Mouse (Mus musculus): ENCODE measurements around the gene Trarg1.
"Not testable (repeated sequence)": the region's sequence is repeated elsewhere in the genome, so short reads cannot be mapped to it uniquely, and the experiment has no call there.

The Trarg1 gene

DNA sequence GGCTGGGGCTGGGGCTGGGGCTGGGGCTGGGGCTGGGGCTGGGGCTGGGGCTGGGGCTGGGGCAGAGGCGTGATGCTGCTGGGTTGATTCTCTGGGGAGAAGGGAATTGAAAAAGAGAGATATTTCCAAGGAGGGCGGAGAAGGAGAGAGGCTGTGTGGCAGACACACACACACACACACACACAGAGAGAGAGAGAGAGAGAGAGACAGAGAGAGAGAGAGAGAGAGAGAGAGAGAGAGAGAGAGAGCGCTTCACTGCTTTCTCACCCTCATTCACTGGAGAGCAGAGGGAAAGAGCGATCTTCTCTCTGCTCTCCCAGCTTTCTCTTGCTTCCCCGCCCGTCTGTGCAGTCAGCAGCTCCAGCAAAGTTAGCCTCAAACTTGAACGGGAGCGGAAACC is at the start of gene Trarg1:
Gene Trarg1, plus strand, starts transcription at position 301 of the 400 bp plus-strand sequence.
- DNase-seq (ENCODE audit: low read depth, low spot score), result not testable (repeated sequence)

- DNase-seq (ENCODE audit: low read depth, low spot score), result no peak
Measured at GRCm38 (mm10) chr11:76630023-76630422, 49.6 kb upstream of the Trarg1 start.

- no peak for DNase-seq (ENCODE audit: low read depth, low spot score)
Measured at GRCm38 (mm10) chr11:76630487-76630886, 49.1 kb upstream of the Trarg1 start.

DNA sequence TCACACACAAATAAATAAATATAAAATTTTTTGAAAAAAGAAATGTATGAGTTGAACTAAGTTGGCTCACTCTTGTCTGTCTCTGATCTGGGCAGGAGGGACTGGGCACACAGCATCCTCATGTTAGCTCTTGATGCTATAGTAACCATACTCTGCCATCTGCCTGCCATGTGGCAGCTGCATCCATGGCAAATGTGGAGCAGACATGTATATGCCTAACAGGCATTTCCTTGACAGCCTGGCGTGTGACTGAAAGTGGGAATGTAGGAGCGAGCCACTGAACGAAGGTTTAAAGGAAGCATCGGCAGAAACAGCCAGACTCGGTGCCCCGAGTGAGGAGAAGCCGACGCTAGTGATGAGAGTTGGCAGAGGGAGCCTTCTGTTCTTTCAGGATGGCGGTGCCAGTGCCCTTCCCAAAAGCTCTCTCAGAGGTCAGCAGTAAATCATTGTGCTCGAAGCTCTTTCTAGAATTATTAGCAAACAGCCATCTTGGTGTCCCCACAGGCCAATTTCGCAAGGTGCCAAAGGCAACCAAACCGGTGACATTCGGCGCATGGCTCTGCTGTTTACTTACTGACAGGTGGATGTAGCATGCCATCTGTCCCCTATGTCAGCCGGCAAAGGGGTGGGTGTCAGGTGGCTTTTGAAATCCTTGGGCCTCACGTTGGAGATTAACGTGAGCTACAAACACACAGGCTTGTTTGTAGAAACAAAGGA is 40.2 kb upstream of the Trarg1 start:
- no peak for DNase-seq (ENCODE audit: low read depth, low spot score)

DNA sequence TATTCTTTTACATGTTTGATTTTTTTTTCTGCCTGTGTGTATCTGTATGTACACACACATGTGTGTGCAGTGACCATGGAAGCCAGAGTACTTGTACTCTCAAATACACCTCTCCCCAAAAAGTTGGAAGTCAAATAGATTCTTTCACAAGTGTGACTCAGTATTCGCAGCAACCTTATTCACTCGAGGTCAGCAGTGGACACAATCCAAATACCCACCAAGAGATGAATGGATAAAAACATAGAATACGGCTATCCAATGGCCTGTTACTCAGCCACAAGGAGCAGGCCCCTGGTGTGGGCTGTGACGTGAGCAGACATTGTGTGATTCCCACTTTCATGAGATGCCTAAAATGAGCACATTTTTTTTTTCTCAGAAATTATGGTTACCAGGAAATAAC is 39.4 kb upstream of the Trarg1 start:
- DNase-seq (ENCODE audit: low read depth, low spot score), result no peak

- no peak for DNase-seq (ENCODE audit: low read depth, low spot score)
Measured at GRCm38 (mm10) chr11:76644257-76644656, 35.4 kb upstream of the Trarg1 start.

- DNase-seq (ENCODE audit: low read depth, low spot score), result no peak
Measured at GRCm38 (mm10) chr11:76645036-76645435, 34.6 kb upstream of the Trarg1 start.

DNA sequence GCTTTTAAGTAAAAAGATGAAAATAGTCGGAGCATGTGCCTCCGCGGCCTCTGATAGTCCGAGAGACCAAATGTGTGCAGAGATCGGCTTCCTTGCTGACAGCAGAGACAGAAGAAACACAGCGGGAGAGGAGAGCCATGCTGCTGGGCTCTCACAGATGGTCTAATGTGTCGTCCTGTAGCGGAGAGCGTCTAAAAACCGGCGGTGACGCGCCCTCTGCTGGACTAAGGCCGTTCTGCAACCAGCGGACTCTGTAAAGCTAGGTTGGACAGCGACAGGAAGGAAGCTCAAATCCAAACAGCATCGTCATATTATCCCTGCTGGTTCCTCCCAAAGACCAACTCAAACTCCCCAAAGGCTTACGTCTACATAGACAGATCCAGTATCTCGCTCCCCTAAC is 33.7 kb upstream of the Trarg1 start:
- peak; percentile 80 for DNase-seq (ENCODE audit: low read depth, low spot score)

DNA sequence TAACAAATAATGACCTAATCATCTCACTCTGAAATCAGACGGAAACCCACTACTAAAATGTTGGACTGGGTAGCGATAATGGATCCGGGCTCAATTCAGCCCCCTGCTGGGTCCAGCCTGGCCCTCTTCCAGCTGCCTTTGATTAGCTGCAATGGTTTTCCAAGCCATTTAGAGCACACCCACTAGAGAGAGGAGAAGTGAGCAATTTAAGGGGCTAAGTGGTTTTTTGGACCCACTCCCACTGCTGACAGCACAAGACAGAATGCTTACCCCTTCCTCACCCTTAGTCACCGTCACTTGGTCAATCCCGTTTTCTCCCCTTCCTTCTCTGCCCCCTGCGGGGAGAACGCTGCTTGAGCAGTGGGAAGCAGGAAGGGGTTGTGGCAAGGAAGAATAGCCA is 32.5 kb upstream of the Trarg1 start:
- no peak for DNase-seq (ENCODE audit: low read depth, low spot score)

DNA sequence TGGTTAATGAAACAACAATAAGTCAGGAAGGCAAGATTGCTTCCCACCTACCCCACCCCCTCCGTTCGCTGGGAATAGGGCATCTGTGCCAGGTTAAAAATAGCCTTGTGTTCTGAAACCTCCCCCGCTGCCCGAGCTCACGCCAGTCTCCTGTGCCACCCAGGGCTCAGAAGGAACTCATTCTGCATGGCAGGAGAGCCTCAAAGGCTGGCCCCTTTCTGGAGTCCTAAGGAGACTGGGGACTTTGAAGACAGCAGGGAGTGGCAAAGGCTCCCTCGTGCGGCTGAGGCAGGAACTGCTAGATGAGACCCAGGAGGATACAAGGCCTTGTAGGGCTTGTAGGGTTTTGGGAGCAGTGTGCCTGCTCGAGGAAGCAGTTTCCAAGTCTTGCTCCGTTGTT is 32.1 kb upstream of the Trarg1 start:
- DNase-seq (ENCODE audit: low read depth, low spot score), result peak; percentile 78

DNA sequence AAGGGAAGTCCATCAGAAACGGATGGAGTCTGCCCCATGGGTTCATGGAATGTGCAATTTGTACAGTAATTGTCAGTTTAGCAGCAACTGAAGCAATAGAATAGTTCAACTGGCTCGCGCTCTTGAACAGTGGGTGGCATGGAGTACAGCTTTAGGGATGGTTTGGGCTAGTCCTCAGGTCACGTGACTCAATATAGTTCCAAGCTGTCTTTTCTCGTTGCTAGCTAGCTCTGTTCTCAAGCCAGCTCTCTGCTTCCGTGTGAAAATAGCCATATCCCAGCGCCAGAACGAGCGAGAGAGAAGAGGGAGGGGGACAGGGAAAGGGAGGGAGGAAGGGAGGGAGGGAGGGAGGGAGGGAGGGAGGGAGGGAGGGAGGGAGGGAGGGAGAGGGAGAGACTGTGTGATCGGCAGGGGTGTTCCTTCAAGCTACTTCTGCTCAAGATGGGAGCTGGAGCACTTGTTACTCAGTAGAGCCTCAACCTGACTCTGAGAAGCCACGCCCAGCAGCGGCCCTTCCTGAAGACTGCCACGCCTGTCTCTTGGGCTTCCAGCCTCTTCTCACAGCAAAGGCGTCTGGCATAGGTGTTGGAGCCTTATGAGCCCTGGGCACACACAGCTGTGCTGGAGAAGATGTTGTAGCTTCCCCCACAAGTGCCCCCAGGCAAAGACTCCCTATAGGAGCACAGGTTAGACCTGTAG is 28.6 kb upstream of the Trarg1 start:
- DNase-seq (ENCODE audit: low read depth, low spot score), result no peak

DNA sequence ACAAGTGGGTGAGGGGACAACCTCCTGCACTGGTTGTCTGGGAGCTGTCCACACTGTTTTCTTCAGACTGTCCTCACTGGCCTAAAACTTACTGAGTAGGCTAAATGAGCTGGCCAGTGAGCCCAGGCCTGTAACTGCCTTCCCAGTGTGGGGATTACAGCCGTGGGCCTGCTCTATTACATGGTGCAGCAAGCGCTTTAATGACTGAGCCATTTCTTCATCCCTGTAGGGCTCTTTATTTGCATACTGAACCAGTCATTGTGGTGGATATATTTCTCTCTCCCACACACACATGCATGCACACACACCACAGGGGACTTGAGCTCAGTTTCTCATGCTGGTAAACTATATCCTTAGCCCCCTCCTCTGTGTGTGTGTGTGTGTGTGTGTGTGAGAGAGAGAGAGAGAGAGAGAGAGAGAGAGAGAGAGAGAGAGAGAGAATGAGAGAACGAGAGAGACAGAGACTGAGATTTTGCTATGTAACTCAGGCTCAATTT is 26.7 kb upstream of the Trarg1 start:
- DNase-seq (ENCODE audit: low read depth, low spot score), result no peak

DNA sequence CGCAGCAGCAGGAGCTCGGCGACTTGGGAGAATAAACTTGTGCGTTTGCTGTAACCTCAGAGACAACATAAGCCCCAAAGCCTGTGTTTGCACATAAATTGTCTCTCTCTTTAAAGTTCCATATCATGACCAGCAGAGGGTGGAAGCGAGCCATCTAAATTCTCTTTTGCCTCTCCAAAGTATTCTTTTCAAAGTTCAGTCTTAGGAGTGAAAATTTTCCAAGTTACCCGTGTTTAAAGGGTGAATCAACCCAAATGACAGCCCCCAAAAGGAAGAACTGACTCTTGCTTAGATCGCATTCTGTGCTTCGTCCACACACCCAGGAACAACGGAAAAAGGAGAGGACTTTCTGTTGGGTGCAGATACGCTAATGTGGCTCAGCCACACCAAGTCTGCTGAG is 24.5 kb upstream of the Trarg1 start:
- peak; percentile 26 for DNase-seq (ENCODE audit: low read depth, low spot score)

DNA sequence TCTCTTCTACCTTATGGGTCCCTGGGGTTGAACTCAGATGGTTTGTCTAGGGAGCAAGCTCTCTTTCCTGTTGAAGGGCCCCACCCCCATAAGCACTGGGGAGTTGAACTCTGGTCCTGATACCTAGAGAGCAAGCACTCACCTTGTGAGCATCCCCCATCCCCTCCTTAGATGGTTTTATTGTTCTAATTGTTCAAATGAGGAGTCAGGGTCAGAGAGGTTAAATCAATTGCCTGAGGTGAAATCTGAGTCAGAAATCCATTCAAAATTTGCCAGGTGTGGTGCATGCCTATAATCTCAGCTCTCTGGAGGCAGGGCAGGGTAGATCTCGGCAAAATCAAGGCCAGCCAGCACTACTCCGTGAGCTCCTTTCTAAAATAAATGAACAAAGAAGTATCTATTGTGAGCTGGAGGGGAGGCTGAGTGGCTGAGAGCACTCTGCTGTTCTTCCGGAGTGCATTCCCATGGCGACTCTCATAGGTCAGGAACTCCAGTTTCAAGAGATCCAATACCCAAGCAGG is 22.1 kb upstream of the Trarg1 start:
- no peak for DNase-seq (ENCODE audit: low read depth, low spot score)

GRCm38 (mm10) chr11:76659138-76659930 is 20.3 kb upstream of the Trarg1 start:
- no peak for DNase-seq (ENCODE audit: low read depth, low spot score)

GRCm38 (mm10) chr11:76661790-76662468 is 17.7 kb upstream of the Trarg1 start:
- DNase-seq (ENCODE audit: low read depth, low spot score), result no peak

DNA sequence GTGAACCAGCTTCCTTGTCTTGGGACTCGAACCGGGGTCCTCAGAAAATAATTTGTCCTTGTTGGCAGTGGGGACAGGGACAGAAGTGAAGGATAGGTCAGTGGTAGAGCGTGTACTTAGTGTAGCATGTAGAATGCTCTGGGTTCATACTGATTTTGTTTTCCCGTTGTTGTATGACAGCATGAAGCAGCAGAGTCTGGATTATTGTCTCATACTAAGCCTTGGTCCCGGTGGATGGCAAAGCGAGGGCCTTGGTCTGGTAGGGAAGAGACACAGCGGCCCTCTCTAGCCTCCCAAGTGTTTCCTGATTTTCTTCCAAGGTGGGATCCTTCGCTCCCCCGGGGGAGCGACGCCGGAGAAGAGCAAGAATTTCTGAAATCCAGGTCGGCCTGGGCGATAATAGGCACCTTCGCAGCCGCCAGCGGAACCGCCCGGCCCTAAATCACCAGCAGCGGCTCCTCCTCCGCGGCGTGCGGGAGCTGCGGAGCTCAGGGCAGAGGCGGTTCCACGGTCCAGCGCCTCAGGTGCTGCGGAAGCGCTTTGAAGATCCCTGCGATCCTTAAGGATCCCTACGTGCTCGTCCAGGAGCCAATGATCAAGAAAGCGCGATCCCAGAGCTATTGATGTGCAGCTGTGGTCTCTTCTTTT is 13.5 kb upstream of the Trarg1 start:
- DNase-seq (ENCODE audit: low read depth, low spot score), result no peak

GRCm38 (mm10) chr11:76667807-76668206 is 11.8 kb upstream of the Trarg1 start:
- DNase-seq (ENCODE audit: low read depth, low spot score), result no peak

DNA sequence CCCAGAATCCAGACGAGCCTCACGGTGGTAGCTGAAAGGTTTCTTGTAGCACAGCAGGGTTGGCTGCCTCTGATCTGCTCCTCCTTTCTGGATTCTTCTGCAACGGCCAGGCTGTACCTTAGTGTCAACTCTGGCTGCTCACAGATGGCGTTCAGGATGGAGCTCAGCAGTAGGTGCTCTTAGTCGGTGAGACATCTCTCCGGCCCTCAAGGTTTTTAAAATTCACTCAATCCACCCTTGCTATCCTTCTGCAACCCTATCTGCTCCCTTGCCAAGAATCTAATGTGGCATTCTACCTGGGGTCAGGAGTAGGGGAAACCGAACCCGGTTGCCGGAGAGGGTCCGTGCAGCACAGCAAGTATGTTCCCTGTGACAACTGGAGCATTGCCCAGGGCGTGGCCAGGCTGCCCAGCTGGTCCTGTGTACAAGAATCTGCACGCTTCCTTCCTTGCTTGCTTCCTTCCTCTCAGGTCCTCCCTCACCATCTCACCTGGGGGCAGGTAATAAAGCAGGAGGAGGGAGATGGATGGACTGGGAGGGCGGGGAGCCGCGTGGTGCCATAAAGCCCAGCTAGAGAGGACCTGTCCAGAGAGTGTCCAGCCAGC is 7.6 kb upstream of the Trarg1 start, which contains the start of gene Bhlha9:
Gene Bhlha9, plus strand, starts transcription at position 600 of the 605 bp plus-strand sequence.
- DNase-seq (ENCODE audit: low read depth, low spot score), result no peak
